Mouse (Mus musculus): ENCODE measurements at regions not wholly inside any gene's neighbourhood (a gene's known extent, or its start where the extent isn't known, plus 50 kb on each side); places are given as distances from the start of the nearest gene placed in this dataset.

GRCm38 (mm10) chr10:96467661-96468060 is 149.1 kb upstream of the Btg1 start:
- no peak for TF ChIP-seq ZNF384 (IDR thresholded peaks at IDR 0.05; ENCODE audit: low read depth, low read length)
- TF ChIP-seq ZC3H11A (IDR thresholded peaks at IDR 0.05; ENCODE audit: borderline replicate concordance, low read depth, low read length), result no peak
- no peak for TF ChIP-seq HCFC1 (IDR thresholded peaks at IDR 0.05; ENCODE audit: borderline replicate concordance, insufficient read depth, low read length)
- no peak for TF ChIP-seq MAFK (IDR thresholded peaks at IDR 0.05; ENCODE audit: insufficient read depth, low read depth, low read length)
- TF ChIP-seq CHD2 (IDR thresholded peaks at IDR 0.05; ENCODE audit: low read depth, low read length), result no peak

Data from ES-E14 (cell line).